In genomic region chr1:33636421-33637195, GRCm38 (mm10) we compare ENCODE assay signal across 23 mouse cellular contexts. TPM values are rescaled to one million over a fixed set of nuclear protein-coding genes. Genes with fewer than 3 reads are reported as not detected.
DNase-seq lines count a peak whose midpoint lies in the region; ATAC-seq lines count a peak whose summit lies in the region.
"Had no signal": no experiment of that assay in that cellular context is flagged by ENCODE, and none has a peak within 500 bp of the region (broad histone marks: within the 10 kb centered on the region; RNA-seq: fewer than 3 reads in every experiment).

No protein-coding gene starts in this region.

- no peak overlapping the region for H3K4me3 ChIP-seq in heart, embryonic 11.5 days (ENCODE audit: low read depth, low read length)
- H3K4me3 ChIP-seq in hindbrain, embryonic 15.5 days = no peak overlapping the region
- no peak overlapping the region for H3K4me3 ChIP-seq in hindbrain, embryonic 12.5 days
- H3K4me3 ChIP-seq in midbrain, embryonic 11.5 days (ENCODE audit: low read depth, low read length) = no peak overlapping the region
- no peak overlapping the region for H3K4me3 ChIP-seq in midbrain, embryonic 16.5 days (ENCODE audit: low read depth, low read length)
- H3K4me3 ChIP-seq: embryonic facial prominence, embryonic 13.5 days; erythroblast, embryonic 14.5 days; forebrain, embryonic 12.5 days; gastrocnemius, adult 2 months; limb, embryonic 10.5 days had no signal

- no peak for DNase-seq in heart, adult 18-20 months
- no peak for DNase-seq in midbrain, embryonic 11.5 days (ENCODE audit: low spot score, missing footprints)
- DNase-seq in kidney, adult 11 months = no peak
- DNase-seq: adrenal gland, postnatal 25 days; cerebellum, adult 8-10 months; cerebellum, postnatal 36 days; embryo, embryonic 11 days; gastrocnemius, adult 2 months; kidney, adult 18-20 months; right cerebral cortex, postnatal 4 days; thymus, postnatal 14 days had no signal

- H3K9ac ChIP-seq in heart, embryonic 11.5 days (ENCODE audit: low read depth, low read length) = no peak overlapping the region
- no peak overlapping the region for H3K9ac ChIP-seq in hindbrain, embryonic 15.5 days
- H3K9ac ChIP-seq in hindbrain, embryonic 12.5 days = no peak overlapping the region
- no peak overlapping the region for H3K9ac ChIP-seq in midbrain, embryonic 11.5 days (ENCODE audit: low read length)
- no peak overlapping the region for H3K9ac ChIP-seq in midbrain, embryonic 16.5 days (ENCODE audit: low read depth, low read length)
- H3K9ac ChIP-seq: embryonic facial prominence, embryonic 13.5 days; forebrain, embryonic 12.5 days had no signal

- ATAC-seq in heart, embryonic 11.5 days (replicated peaks; ENCODE audit: insufficient number of reproducible peaks, low FRiP score, low TSS enrichment) = no peak
- peak; percentile 45; the same call in 1 of the 2 replicates for ATAC-seq in hindbrain, embryonic 15.5 days (ENCODE audit: low FRiP score, low read depth)
- no peak for ATAC-seq in hindbrain, embryonic 12.5 days (ENCODE audit: low FRiP score)
- 0 out of 2 replicates have a peak, but pooled peaks have one; percentile 24 for ATAC-seq in midbrain, embryonic 11.5 days (ENCODE audit: low FRiP score)
- no peak for ATAC-seq in midbrain, embryonic 16.5 days
- ATAC-seq: lung, postnatal 0 days had no signal

- H3K27me3 ChIP-seq in heart, embryonic 11.5 days (ENCODE audit: control insufficient read depth, insufficient read depth, low read length) = no peaks in the 10 kb centered on the region
- no peaks in the 10 kb centered on the region for H3K27me3 ChIP-seq in hindbrain, embryonic 15.5 days
- no peaks in the 10 kb centered on the region for H3K27me3 ChIP-seq in hindbrain, embryonic 12.5 days
- H3K27me3 ChIP-seq in midbrain, embryonic 11.5 days (ENCODE audit: control insufficient read depth, insufficient read depth, low read length) = no peaks in the 10 kb centered on the region
- no peaks in the 10 kb centered on the region for H3K27me3 ChIP-seq in midbrain, embryonic 16.5 days (ENCODE audit: control insufficient read depth, insufficient read depth, low read depth, low read length)
- H3K27me3 ChIP-seq: embryonic facial prominence, embryonic 13.5 days; forebrain, embryonic 12.5 days had no signal

- H3K4me1 ChIP-seq in heart, embryonic 11.5 days (ENCODE audit: control insufficient read depth, insufficient read depth, low read length) = no peaks in the 10 kb centered on the region
- H3K4me1 ChIP-seq in hindbrain, embryonic 15.5 days (replicated peaks) = no peaks in the 10 kb centered on the region
- no peaks in the 10 kb centered on the region for H3K4me1 ChIP-seq in hindbrain, embryonic 12.5 days
- H3K4me1 ChIP-seq in midbrain, embryonic 11.5 days (ENCODE audit: control insufficient read depth, insufficient read depth, low read length) = no peaks in the 10 kb centered on the region
- no peaks in the 10 kb centered on the region for H3K4me1 ChIP-seq in midbrain, embryonic 16.5 days (ENCODE audit: control insufficient read depth, insufficient read depth, low read length)
- H3K4me1 ChIP-seq: embryonic facial prominence, embryonic 13.5 days; forebrain, embryonic 12.5 days; limb, embryonic 10.5 days had no signal

- no peak overlapping the region for H3K27ac ChIP-seq in heart, embryonic 11.5 days (ENCODE audit: low read depth, low read length)
- no peak overlapping the region for H3K27ac ChIP-seq in hindbrain, embryonic 15.5 days (replicated peaks)
- H3K27ac ChIP-seq in hindbrain, embryonic 12.5 days = no peak overlapping the region
- no peak overlapping the region for H3K27ac ChIP-seq in midbrain, embryonic 11.5 days (ENCODE audit: low read depth, low read length)
- no peak overlapping the region for H3K27ac ChIP-seq in midbrain, embryonic 16.5 days (ENCODE audit: low read length)
- H3K27ac ChIP-seq: forebrain, embryonic 12.5 days; gastrocnemius, adult 2 months; hindbrain, postnatal 0 days; kidney, postnatal 0 days; limb, embryonic 10.5 days; macrophage had no signal

- H3K9me3 ChIP-seq in heart, embryonic 11.5 days (replicated peaks; ENCODE audit: control insufficient read depth, low read length) = 0 out of 2 replicates have a peak, but pooled peaks cover 3% of the 10 kb centered on the region
- H3K9me3 ChIP-seq in hindbrain, embryonic 15.5 days = no peaks in the 10 kb centered on the region
- 0 out of 2 replicates have a peak, but pooled peaks cover 3% of the 10 kb centered on the region for H3K9me3 ChIP-seq in hindbrain, embryonic 12.5 days (replicated peaks)
- peaks cover 3% of the 10 kb centered on the region; the same call in 1 of the 2 replicates for H3K9me3 ChIP-seq in midbrain, embryonic 11.5 days (ENCODE audit: control insufficient read depth, low read length)
- H3K9me3 ChIP-seq in midbrain, embryonic 16.5 days (replicated peaks; ENCODE audit: control insufficient read depth, low read length, poor library complexity, severe bottlenecking) = 0 out of 2 replicates have a peak, but pooled peaks cover 3% of the 10 kb centered on the region
- H3K9me3 ChIP-seq: embryonic facial prominence, embryonic 13.5 days; forebrain, embryonic 12.5 days; limb, embryonic 10.5 days had no signal

- H3K4me2 ChIP-seq in heart, embryonic 11.5 days = peak overlapping the region; percentile 35; the same call in 1 of the 2 replicates
- H3K4me2 ChIP-seq in hindbrain, embryonic 15.5 days = no peak overlapping the region
- no peak overlapping the region for H3K4me2 ChIP-seq in hindbrain, embryonic 12.5 days (replicated peaks)
- H3K4me2 ChIP-seq in midbrain, embryonic 11.5 days = no peak overlapping the region
- no peak overlapping the region for H3K4me2 ChIP-seq in midbrain, embryonic 16.5 days (ENCODE audit: low read length)
- H3K4me2 ChIP-seq: embryonic facial prominence, embryonic 13.5 days; forebrain, embryonic 12.5 days had no signal

- peaks cover 5% of the 10 kb centered on the region; the same call in 1 of the 2 replicates for H3K36me3 ChIP-seq in heart, embryonic 11.5 days (ENCODE audit: control insufficient read depth, insufficient read depth, low read length)
- H3K36me3 ChIP-seq in hindbrain, embryonic 15.5 days = 0 out of 2 replicates have a peak, but pooled peaks cover 10% of the 10 kb centered on the region
- peaks cover 21% of the 10 kb centered on the region for H3K36me3 ChIP-seq in hindbrain, embryonic 12.5 days
- peaks cover 9% of the 10 kb centered on the region for H3K36me3 ChIP-seq in midbrain, embryonic 11.5 days (ENCODE audit: control insufficient read depth, insufficient read depth, low read length)
- 0 out of 2 replicates have a peak, but pooled peaks cover 2% of the 10 kb centered on the region for H3K36me3 ChIP-seq in midbrain, embryonic 16.5 days (ENCODE audit: control insufficient read depth, insufficient read depth, low read length)

- 86% methylated on average over 10 of the region's 10 CpGs for WGBS in heart, embryonic 11.5 days (ENCODE audit: insufficient replicate concordance)
- WGBS in hindbrain, embryonic 15.5 days = 86% methylated on average over 10 of the region's 10 CpGs
- 88% methylated on average over 10 of the region's 10 CpGs for WGBS in hindbrain, embryonic 12.5 days
- 91% methylated on average over 10 of the region's 10 CpGs for WGBS in midbrain, embryonic 11.5 days
- WGBS in midbrain, embryonic 16.5 days = 89% methylated on average over 10 of the region's 10 CpGs

RNA-seq across cellular contexts. Expression of gene Prim2, which starts 33.0 kb away (rescaled TPM):
- 25.5 and 27.8 TPM in 2 replicates for polyA plus RNA-seq in heart, embryonic 11.5 days (2014; fragmentation: Nextera tagmentation; extraction: Ambion mirVana)
- total RNA-seq in heart, adult 18-20 months (2021) = 1 to 10 TPM; 1.7 to 2.8 TPM
- 22.6 and 24.3 TPM in 2 replicates for polyA plus RNA-seq in hindbrain, embryonic 15.5 days (2015; fragmentation: Nextera tagmentation; extraction: Ambion mirVana)
- 30.0 and 31.1 TPM in 2 replicates for polyA plus RNA-seq in hindbrain, embryonic 12.5 days (2016; fragmentation: Nextera tagmentation; extraction: Ambion mirVana)
- 55.0 and 57.7 TPM in 2 replicates for polyA plus RNA-seq in midbrain, embryonic 11.5 days (2014; fragmentation: Nextera tagmentation; extraction: Ambion mirVana)
- 21.4 and 22.9 TPM in 2 replicates for polyA plus RNA-seq in midbrain, embryonic 16.5 days (2015; fragmentation: Nextera tagmentation; extraction: Ambion mirVana)

Comparison
In these comparisons a context has a peak if more than half of its experiments do, and no peak if none do; other contexts are left out.
1. ATAC-seq: peak in hindbrain, embryonic 15.5 days (single experiment) and midbrain, embryonic 11.5 days (single experiment); none in heart, embryonic 11.5 days (single experiment), hindbrain, embryonic 12.5 days (single experiment) and midbrain, embryonic 16.5 days (single experiment).